Mouse (Mus musculus): ENCODE data around the gene Lrrc58. TPM values are rescaled to one million over a fixed set of nuclear protein-coding genes. Genes with fewer than 3 reads are reported as not detected.

The Lrrc58 gene
- 31.1 and 31.6 TPM in 2 replicates for polyA plus RNA-seq (2012; rRNA removed)

DNA sequence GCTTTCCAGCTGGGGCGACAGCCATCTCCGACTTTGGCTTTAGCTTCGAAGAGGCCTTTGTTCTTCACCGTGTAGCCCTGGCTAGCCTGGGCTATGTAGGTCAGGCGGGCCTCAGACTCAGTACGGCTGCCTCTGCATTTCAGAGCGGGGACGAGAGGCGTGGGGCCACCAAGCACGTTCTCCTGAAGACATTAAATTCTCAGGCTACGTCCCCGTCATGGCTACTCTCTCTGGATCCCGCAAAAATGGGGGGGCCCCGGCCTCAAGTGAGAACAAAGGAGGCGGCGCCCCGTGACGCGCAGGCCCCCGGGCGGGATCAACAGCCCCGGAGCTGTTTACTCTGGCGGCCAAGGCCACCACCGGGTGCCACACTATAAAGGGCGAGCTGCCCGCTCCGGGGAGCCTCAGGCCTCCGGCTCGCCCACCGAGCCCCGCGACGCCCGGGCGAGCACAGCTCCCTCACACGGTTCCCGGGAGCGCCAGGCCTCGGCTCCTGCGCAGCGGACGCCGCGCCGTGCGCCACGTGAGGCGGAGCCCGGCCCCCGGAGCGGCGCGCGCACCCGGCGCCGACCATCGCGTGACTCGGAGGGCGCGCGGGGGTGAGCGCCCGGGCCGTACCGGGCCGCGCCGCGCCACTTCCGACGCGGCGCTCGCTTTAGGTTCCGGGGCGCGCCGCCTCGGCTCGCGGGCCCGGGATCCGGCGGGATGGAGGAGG, at the start of gene Lrrc58:
Lrrc58 (plus strand) TSS at position 599 of the 715 bp plus-strand sequence.
- DNase-seq (ENCODE audit: low read depth) = no peak

- DNase-seq (ENCODE audit: low read depth) = no peak
These were observed 44.2 kb upstream of the Lrrc58 start for GRCm38 (mm10) chr16:37823949-37824348.

GRCm38 (mm10) chr16:37824778-37825505, 43.2 kb upstream of the Lrrc58 start:
- no peak for DNase-seq (ENCODE audit: low read depth)

- DNase-seq (ENCODE audit: low read depth) = no peak
These were observed 41.9 kb upstream of the Lrrc58 start for GRCm38 (mm10) chr16:37826286-37826685.

DNA sequence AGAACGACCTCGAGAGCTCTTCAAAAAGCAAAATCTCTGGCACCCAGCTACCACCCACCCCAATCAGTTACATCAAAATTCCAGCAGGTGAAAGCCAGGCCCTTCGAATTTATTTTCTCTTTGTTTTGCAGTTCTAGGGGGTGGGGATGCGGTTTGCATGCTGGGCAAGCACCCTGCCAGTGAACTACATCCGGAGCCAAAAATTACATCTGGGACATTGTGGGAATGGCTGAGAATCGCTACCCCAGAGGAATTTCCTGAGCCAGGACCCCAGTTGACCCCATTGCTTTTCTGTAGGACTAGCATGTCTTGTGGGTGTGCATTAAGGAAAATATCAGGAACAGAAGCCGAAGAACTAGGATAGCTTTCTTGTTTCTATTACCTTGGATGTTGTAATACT, 37.1 kb upstream of the Lrrc58 start:
- DNase-seq (ENCODE audit: low read depth) = no peak

DNA sequence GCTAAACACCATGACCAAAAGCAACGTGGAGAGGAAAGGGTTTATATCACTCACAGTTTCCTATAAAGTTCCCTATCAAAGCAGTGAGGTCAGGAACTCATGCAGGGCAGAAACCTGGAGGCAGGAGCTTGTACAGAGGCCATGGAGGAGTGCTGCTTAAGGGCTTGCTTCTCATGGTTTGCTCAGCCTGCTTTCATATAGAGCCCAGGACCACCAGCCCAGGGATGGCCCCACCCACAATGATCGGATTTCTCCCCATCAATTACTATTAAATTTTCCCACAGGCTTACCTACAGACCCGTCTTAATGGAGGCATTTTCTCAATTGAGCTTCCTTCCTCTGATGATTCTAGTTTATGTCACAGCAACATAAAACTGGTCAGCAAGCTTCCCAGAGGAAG, 30.6 kb upstream of the Lrrc58 start:
- no peak for DNase-seq (ENCODE audit: low read depth)

DNA sequence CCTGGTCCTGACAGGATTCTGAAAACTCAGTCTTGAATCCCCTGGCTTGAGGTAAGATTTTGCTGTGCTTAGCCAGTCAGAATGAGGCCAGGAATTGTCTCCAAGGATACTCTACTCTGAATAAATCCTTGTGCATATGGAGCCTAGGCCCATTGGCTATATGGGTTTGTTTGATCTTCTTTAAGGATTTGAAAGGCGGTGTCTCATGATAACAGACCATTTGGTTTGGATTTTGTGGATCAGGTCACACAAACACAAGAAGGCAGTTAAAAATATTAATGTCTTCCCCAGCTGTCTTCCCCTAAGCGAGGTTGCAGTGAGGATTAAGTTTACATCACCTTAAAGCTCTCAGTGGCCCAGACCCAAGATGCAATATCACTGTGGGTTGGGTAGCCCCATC, 25.8 kb upstream of the Lrrc58 start:
- no peak for DNase-seq (ENCODE audit: low read depth)

DNA sequence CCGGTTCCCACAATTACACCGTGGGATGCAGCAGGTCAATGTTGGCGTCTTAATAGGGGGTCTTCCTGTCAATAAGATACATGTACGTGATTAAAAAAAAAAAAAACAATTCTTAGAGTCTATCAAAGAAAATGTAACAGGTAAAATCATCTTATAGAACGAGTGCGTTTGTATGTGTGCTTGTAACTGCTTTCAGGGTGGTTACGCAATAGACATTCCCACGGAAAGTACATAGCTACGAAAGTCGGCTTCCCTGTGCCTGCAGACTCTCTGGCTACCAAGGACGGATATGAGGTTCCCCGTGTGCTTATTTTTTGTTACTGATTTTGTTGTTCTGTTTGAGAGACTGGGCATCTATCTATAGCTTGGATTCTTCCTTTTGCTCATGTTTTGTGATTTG, 24.4 kb upstream of the Lrrc58 start:
- DNase-seq (ENCODE audit: low read depth) = no peak

DNA sequence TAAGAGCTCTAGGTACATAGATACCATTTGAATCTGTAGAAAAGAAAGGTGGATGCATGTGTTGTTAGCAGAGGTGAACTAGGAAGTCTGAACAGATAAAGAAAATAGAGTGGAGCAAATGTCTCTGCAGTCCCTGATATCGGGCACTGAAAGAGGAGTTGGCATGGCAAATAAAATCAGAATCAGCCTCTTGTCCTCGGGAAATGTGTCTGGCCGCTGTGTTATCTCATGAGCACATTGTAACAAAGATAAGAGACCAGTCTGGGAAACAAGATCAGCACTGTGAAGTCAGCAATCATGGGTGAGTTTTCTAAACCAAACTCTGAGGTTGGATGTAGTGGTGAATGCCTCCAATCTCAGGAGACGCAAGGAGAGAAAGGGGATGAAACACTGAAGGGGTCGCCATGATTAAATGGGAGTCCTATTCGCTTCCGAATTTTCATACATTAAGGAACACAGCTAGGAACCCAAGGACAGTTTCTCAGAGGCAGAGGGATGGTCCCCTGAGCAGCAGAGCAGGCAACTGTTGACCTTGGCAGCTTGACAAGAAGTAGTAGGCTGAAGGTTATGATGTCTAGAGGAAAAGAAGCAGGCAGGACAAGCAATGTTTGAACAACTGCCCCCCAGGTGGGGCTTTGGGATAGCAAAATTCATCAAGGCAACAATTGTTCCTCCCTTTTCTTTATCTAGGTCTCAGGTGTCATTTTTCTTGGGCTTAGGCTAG, 22.8 kb upstream of the Lrrc58 start:
- no peak for DNase-seq (ENCODE audit: low read depth)

DNA sequence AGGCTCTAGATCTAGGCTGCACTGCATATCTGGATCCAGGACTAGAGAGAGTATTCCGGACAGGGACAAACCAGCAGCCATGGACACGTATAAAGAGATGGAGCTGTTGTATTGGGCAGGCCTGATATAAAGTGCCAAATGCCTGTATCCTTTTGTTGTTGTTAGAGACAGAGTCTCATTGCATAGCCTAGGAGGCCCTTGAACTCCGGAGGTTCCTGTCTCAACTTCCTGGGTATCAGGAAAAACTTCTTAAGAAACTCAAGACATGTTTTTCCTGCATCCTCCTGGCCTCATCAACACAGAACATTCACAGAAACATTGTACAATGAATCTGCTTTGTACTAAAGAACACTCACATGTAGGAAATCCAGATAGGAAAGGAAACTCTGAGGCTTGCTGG, 21.1 kb upstream of the Lrrc58 start:
- no peak for DNase-seq (ENCODE audit: low read depth)

- no peak for DNase-seq (ENCODE audit: low read depth)
These were observed 16.8 kb upstream of the Lrrc58 start for GRCm38 (mm10) chr16:37851366-37851765.

DNA sequence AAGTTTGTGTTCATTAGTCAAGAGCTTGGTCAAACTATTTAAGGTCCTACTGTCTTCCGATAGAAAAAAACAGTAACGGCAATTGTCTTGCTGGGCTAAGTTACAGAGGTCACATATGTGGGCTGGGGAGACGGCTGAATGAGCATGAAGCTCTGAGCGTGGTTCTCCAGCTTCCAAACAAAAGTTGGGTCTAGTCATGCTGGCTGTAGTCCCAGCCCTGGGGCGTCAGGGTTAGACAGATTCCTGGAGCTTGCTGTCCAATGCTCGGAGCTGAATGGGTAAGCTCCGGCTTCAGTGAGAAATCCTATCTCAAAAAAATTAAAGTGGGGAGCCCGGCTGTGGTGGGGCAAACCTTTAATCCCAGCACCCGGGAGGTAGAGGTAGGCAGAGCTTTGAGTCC, 14.9 kb upstream of the Lrrc58 start:
- no peak for DNase-seq (ENCODE audit: low read depth)

- no peak for DNase-seq (ENCODE audit: low read depth)
These were observed 14.1 kb upstream of the Lrrc58 start for GRCm38 (mm10) chr16:37854054-37854453.

- no peak for DNase-seq (ENCODE audit: low read depth)
These were observed 13.6 kb upstream of the Lrrc58 start for GRCm38 (mm10) chr16:37854593-37854992.

GRCm38 (mm10) chr16:37855583-37855982, 12.6 kb upstream of the Lrrc58 start:
- DNase-seq (ENCODE audit: low read depth) = no peak

DNA sequence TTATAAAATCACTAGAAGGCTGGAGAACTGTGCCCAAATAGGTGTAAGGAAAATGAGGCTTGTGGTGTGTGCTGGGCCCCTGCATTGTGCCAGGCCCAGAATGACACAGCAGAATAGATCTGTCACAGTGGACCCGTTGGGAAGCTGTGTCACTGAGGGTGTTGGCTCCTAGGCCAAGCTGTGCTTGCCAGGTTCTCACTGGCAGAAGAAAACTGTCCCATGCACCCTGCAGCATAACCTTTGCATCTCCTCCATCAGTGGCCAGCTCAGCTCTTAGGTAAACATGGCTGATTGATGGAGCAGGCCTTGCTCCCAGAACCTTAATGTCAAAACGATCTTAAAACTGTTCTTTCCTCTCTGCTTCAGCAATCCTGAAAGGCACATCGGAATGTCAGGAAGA, 11.9 kb upstream of the Lrrc58 start:
- DNase-seq (ENCODE audit: low read depth) = no peak

GRCm38 (mm10) chr16:37857495-37857894, 10.7 kb upstream of the Lrrc58 start:
- no peak for DNase-seq (ENCODE audit: low read depth)

- DNase-seq (ENCODE audit: low read depth) = no peak
These were observed 8.0 kb upstream of the Lrrc58 start for GRCm38 (mm10) chr16:37860213-37860612.

GRCm38 (mm10) chr16:37861029-37861428, 7.2 kb upstream of the Lrrc58 start, which contains the start of gene Gm36028:
Gene Gm36028 (minus strand): TSS chr16:37861146.
- no peak for DNase-seq (ENCODE audit: low read depth)

- no peak for DNase-seq (ENCODE audit: low read depth)
These were observed 4.3 kb upstream of the Lrrc58 start for GRCm38 (mm10) chr16:37863876-37864275.

- no peak for DNase-seq (ENCODE audit: low read depth)
These were observed 2.3 kb upstream of the Lrrc58 start for GRCm38 (mm10) chr16:37865841-37866240.

Measured in gonadal fat pad, adult 2 months (tissue).